Mouse (Mus musculus) forebrain, embryonic 10.5 days (tissue): Measurements from ENCODE around the gene Tubg1. TPM values are rescaled to one million over a fixed set of nuclear protein-coding genes. Genes with fewer than 3 reads are reported as not detected.

Source experiments
- DNase-seq: peaks from one replicate; pipeline ENCODE4 v3.0.0-alpha.2; 2017; ENCODE audit warnings: low spot score; ENCODE audit errors: extremely low spot score
- H3K27ac ChIP-seq: fragments of 300-500 bp; sonication (generic); 2 replicates; pipeline ENCODE4 v1.5.1; 2016; ENCODE audit warnings: mild to moderate bottlenecking
- H3K27me3 ChIP-seq: fragments of 300-500 bp; sonication (generic); 2 replicates; pipeline ENCODE4 v1.6.1; 2016; ENCODE audit warnings: mild to moderate bottlenecking; ENCODE audit not compliant: poor library complexity, severe bottlenecking
- H3K36me3 ChIP-seq: fragments of 300-500 bp; sonication (generic); replicated peaks from 2 replicates; pipeline ENCODE4 v1.6.1; 2016; ENCODE audit warnings: mild to moderate bottlenecking, moderate library complexity
- H3K4me1 ChIP-seq: fragments of 300-500 bp; sonication (generic); 2 replicates; pipeline ENCODE4 v1.6.1; 2016
- H3K4me3 ChIP-seq: fragments of 300-500 bp; sonication (generic); 2 replicates; pipeline ENCODE4 v1.5.1; 2016; ENCODE audit warnings: mild to moderate bottlenecking, moderate library complexity
- H3K9me3 ChIP-seq: fragments of 300-500 bp; sonication (generic); 2 replicates; pipeline ENCODE4 v1.6.1; 2016; ENCODE audit warnings: mild to moderate bottlenecking, moderate library complexity
- WGBS: fragments of 180-500 bp; shearing (Covaris S2); methylation state at CpG from one replicate; pipeline ENCODE4 v1.1.7; 2016; 5-methylcytosine and 5-hydroxymethylcytosine counted together
- polyA plus RNA-seq: library from polyadenylated mRNA; unstranded; fragments of >200 nt; fragmentation: Nextera tagmentation; extraction: Ambion mirVana; gene quantifications from 2 replicates; pipeline ENCODE4 v1.2.1, GENCODE M21; 2016

Tubg1 gene
- polyA plus RNA-seq, 1 experiment from 2014 or later, result 143 TPM

DNA sequence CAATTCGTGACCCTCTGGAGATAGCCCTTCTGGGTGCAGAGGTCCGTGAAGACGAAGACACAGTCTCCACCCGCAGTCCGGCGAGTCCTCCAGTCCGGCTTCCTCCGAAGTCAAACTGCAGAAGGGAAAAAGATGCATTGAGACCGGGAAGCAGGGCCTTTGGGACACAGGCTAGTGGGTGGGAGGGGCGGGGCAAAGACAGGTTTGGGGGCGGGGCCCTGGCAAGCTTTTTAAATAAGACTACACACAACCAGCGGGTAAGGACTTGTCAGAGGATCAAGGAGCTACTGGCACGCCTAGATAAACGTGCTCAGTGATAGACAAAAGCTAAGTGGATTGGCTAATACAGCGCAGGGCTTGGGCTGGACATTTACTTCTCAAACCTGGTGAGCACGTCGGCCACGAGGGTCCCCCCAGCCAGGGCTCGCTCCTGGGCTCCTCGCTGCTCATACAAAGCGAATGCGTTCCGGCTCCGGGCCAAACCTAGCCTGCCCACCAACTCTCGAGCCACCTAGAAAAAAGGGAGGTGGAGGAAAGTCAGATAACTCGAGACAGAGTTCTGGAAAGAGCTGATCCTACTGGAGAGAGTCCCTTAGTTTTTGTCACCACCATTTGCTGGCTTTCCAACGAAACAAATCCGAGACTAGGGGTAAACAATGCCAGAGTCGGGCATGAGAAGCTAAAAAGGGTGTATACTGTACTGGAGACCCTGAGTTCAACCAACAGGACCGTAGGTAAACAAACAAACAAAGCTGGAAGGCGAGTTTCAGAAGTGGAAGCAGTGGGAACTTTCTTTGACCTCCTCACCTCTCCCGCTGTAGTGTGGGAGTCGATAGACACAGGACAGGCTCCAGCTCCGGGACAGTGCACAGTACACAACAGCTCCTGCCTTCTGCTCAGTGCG lies 45.2 kb downstream of the Tubg1 start:
- no peaks in the 10 kb centered on the region for H3K9me3 ChIP-seq
- H3K4me3 ChIP-seq, result peak overlapping the region; percentile 43
- peaks cover 92% of the 10 kb centered on the region for H3K27me3 ChIP-seq
- peaks cover 52% of the 10 kb centered on the region for H3K4me1 ChIP-seq
- DNase-seq, result no peak
- H3K36me3 ChIP-seq, result peaks cover 28% of the 10 kb centered on the region
- 6% methylated on average over 35 of the region's 35 CpGs for WGBS
- H3K27ac ChIP-seq, result no peak overlapping the region

DNA sequence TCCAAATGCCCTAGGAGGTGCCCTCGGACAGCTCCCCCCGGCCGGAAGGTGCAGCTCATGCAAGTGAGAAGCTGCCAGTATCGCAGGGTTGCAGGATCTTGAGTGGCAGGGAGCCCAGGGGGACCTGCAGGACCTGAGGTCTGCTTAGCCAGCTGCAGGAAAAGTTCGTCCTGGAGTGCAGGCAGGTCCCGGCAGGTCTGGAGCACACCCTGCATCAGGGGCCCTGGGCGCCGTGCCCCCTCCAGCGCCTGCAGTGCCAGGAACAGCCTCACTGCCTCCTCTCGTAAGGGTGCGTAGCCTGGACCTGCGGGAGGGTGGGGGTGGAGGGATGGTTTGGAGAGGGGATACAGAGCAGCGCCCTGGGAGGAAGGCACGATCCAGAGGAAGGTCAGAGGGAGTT lies 46.6 kb downstream of the Tubg1 start:
- Histone ChIP-seq H3K9me3 (no peaks in the 10 kb centered on the region), H3K4me3 (no peak overlapping the region), H3K27me3 (peaks cover 99% of the 10 kb centered on the region), H3K4me1 (peaks cover 66% of the 10 kb centered on the region), H3K36me3 (peaks cover 28% of the 10 kb centered on the region), H3K27ac (no peak overlapping the region)
- no peak for DNase-seq
- 34% methylated on average over 14 of the region's 14 CpGs for WGBS

DNA sequence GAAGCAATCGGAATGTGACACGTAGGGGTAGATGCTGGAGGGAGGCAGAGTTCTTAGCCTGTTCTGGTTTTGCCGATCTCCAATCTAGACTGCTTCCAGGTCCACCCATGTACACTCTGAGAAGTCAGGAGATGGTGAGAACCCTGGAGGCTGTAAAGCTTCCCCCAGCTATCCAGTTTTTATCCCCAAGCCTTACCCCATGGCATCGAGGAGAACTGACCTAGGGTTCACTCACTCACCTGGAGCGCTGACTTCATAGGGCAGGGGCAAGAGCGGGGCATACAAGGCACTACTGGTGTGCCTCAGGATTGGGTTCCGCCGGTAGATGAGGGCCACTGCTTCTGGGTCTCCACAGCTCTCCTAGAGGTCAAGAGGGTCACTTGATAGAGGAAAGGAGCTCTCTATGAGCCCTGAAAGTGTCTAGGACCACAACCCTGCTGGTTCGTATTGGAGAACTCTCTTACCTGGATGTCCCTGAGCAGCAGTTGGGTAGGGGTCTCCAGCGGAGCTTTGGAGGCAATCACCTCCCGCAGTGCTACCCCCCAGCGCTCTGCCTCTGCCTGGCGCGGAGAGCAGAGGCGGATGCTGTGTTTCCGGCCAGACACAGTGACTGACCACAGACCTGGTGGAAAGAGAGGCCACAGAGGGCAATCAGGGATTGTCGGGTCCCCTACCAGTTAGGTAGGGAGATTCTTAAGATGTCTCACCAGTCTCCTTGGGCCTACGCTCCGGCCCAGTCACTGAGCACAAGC lies 47.6 kb downstream of the Tubg1 start:
- H3K27ac ChIP-seq, result no peak overlapping the region
- peaks cover 28% of the 10 kb centered on the region for H3K36me3 ChIP-seq
- peaks cover 77% of the 10 kb centered on the region for H3K4me1 ChIP-seq
- no peak overlapping the region for H3K4me3 ChIP-seq
- peaks cover 96% of the 10 kb centered on the region for H3K27me3 ChIP-seq
- DNase-seq, result no peak
- no peaks in the 10 kb centered on the region for H3K9me3 ChIP-seq
- 39% methylated on average over 19 of the region's 19 CpGs for WGBS

DNA sequence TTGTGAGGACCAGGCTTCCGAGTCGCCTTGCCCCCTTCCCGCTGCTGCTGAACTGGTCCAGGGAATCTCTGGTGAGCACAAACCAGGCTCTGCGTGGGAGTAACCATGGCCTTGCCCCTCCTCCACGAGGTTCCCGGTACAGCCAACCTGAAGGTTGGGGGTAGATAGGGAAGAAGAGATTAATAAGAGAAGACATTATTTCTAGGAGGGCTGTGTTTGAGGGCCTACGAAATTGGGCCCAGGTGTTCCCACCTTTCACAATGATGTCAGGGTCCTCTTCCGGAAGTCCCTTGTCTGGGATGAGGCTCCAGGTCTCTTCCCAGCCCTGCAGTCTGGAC lies 48.2 kb downstream of the Tubg1 start:
- H3K27me3 ChIP-seq, result peaks cover 96% of the 10 kb centered on the region
- no peaks in the 10 kb centered on the region for H3K9me3 ChIP-seq
- no peak overlapping the region for H3K4me3 ChIP-seq
- H3K27ac ChIP-seq, result no peak overlapping the region
- H3K4me1 ChIP-seq, result peaks cover 77% of the 10 kb centered on the region
- no peak for DNase-seq
- WGBS, result 38% methylated on average over 8 of the region's 8 CpGs
- peaks cover 28% of the 10 kb centered on the region for H3K36me3 ChIP-seq

DNA sequence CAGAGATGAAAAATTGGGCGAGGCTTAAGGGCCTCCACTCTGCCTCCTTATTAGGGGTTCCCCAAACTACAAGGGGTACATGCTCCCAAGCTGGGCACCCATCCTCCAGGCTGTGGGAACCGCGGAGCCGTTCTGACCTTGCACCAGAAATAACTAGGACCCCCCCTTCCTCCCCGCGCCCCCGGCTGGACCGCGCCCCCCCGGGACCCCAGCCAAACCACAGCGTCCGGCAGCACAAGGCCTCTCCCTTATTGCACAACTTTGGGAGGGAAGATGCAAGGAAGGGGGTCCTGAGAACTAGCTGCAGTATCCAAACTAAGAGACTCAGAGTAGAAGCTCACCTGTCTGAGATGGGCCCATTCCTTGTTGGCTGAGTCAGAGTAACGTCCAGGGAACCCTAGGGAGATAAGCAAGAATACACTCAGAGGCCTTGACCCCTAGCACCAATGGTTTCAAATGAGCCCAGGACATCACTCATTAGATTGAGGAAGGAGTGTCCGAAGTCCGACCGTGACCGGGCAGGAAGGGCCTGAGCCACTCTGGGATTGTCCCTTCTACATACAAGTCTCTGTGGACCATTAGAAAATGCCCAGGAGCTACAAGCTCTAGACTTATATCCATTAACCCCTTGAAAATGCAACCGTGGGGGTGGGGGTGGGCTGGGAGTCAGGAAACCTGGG lies 48.7 kb downstream of the Tubg1 start:
- WGBS, result 62% methylated on average over 18 of the region's 18 CpGs
- Histone ChIP-seq H3K27ac (no peak overlapping the region), H3K9me3 (no peaks in the 10 kb centered on the region), H3K4me1 (peaks cover 77% of the 10 kb centered on the region), H3K27me3 (peaks cover 96% of the 10 kb centered on the region), H3K36me3 (peaks cover 25% of the 10 kb centered on the region), H3K4me3 (no peak overlapping the region)
- DNase-seq, result no peak

DNA sequence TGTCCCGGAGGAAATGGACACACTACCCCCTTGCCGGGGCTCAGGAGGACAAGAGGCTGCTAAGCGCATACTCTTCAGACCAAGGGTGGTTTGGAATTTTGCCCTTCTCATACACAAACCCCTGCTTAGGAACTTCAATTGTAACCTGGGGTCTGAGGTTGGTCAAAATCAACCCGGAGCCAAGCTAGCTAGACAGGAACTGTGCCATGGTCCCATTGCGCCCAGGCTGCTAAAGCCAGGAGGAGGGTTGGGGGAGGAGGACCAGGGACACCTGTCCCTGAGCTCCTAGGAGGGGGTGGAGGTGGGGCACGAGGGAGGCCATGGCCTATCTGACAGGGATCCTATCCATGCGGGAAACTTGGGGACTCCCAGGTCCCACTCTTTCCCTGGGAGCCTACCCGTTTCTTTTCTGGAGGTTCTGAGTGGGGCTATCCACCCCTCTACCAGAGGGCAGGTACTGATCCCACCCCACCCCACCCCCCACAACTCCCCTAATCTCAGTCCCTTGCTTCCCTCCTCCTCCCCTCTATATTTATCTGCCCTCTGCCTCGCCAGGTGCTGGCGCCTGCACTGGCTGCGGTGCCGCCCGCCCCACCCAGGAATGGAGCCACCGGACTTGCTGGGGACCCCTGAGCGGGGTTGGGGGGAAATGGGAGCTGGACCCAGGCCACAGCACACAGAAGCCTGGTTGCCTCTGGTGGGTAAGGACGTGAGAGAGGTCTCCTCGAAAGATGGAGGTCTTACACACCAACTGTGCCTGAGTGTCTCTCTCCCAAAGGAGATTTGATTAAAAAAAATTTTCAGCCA lies 49.8 kb downstream of the Tubg1 start:
- no peak overlapping the region for H3K27ac ChIP-seq
- H3K4me1 ChIP-seq, result peaks cover 77% of the 10 kb centered on the region
- 12% methylated on average over 17 of the region's 17 CpGs for WGBS
- no peaks in the 10 kb centered on the region for H3K9me3 ChIP-seq
- DNase-seq, result no peak
- H3K27me3 ChIP-seq, result peaks cover 96% of the 10 kb centered on the region
- H3K36me3 ChIP-seq, result peaks cover 20% of the 10 kb centered on the region
- H3K4me3 ChIP-seq, result peak overlapping the region; percentile 71

DNA sequence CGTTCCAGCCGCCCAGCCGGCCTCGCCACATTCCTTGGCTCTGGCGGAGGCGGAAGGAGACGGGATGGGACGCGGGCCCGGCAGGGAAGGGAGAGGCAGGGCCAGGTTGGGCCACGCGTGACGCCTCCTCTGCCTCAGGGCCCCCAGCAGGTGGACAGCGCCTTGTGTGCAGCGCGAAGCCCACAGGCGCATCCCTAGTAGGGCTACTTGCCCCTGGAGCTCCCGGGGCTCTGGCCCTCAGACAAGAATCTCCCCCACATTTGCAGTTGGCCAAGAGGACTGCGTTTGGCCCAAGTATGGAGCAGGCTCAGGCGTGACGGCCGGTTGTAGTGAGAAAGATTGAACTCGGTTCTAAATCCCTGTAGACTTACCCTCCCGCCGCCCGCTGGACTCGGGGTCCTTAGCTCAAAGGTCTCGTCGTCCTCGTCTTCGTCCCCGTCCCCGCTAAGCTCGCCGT lies 50.6 kb downstream of the Tubg1 start, which contains the start of gene Cntnap1:
Cntnap1 (plus strand) TSS at position 170 of the 457 bp plus-strand sequence.
- H3K9me3 ChIP-seq, result no peaks in the 10 kb centered on the region
- peaks cover 77% of the 10 kb centered on the region for H3K4me1 ChIP-seq
- peaks cover 20% of the 10 kb centered on the region for H3K36me3 ChIP-seq
- WGBS, result under 1% methylated on average over 35 of the region's 35 CpGs
- H3K27ac ChIP-seq, result peak within 1 kb of the TSS; percentile 82
- DNase-seq, result no peak
- H3K4me3 ChIP-seq, result peak within 1 kb of the TSS; percentile 71
- H3K27me3 ChIP-seq, result peaks cover 96% of the 10 kb centered on the region

DNA sequence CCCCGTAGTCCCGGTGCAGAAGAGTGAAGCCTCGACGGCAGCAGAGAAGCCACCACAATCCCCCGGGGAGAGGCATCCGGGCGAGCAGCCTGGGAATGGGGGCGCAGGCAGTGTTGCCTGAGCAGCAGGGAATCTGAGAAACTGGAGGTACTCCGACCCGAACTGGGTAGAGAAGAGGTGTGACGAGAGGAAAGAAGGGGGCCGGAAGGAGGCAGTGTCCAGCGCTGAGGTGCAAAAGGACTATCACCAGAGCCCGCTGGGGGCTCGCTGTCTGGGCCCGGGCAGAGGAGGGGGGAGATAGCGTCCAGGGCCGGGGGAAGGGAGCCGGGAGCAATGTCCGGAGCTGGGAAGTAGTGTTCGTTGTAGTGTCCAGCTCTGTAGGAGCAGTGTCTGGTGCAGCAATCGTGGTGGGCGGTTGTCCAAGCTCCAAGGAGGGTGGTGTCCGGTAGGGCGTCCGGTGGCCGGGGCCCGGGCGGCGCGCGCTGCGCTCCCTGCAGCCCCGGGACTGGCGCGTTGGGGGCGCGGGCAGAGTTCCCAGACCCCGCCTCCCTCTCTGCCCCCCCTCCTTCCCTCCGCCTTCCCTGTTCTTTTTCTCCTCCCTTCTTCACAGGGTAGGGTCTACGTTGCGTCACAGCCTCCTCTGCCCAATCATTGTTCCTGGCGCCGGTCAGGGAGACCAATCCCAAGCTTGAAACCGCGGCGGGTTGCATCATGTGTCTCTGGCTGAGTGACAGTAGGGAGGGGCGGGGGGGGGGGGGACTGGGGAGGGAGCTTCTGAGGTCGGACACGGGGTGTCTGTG lies 51.3 kb downstream of the Tubg1 start, which contains the start of gene Plekhh3:
Plekhh3 (minus strand) TSS at position 541 of the 800 bp plus-strand sequence.
- WGBS, result under 1% methylated on average over 50 of the region's 50 CpGs
- H3K27ac ChIP-seq, result peak within 1 kb of the TSS; percentile 82
- H3K4me1 ChIP-seq, result peaks cover 81% of the 10 kb centered on the region
- peaks cover 19% of the 10 kb centered on the region for H3K36me3 ChIP-seq
- H3K4me3 ChIP-seq, result peak within 1 kb of the TSS; percentile 71
- H3K27me3 ChIP-seq, result peaks cover 96% of the 10 kb centered on the region
- DNase-seq, result peak; percentile 98
- H3K9me3 ChIP-seq, result no peaks in the 10 kb centered on the region

DNA sequence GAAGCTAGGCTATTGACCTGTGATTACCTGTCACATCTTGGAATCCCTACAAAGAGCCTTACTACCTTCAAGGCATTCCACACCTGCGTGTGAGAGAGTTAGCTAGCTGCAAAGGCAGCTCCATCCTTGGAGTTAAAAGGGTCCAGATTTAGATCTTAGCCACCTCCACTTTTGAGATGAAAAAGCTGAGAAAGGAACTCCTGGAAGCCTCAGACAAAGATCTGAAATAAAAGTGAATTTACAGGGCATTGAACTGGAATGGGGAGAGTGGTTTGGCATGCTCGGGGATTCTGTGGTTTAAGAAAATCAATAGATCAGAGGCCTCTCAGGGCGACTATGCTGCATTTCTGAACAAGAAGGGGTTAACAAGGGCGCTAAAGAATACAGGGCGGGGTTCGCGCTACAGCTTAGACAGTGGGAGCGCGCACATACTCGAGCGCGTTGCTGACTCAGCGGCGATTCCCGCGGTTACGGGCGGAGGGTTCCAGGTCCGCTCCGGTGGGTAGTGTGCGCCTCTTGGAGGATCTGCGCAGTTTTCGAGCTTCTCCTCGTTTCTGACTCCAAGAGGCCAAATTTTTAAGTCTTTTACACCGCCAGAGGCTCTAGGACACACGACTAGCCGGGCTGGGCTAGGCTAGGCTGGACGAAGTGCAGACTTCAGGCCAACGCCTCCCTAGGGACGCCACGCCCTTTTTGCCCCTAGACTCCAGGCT lies 52.1 kb downstream of the Tubg1 start:
- WGBS, result under 1% methylated on average over 31 of the region's 31 CpGs
- Histone ChIP-seq H3K27me3 (peaks cover 96% of the 10 kb centered on the region), H3K4me1 (peaks cover 87% of the 10 kb centered on the region), H3K36me3 (peaks cover 13% of the 10 kb centered on the region), H3K27ac (peak overlapping the region; percentile 79), H3K4me3 (peak overlapping the region; percentile 71), H3K9me3 (no peaks in the 10 kb centered on the region)
- DNase-seq, result peak; percentile 78

DNA sequence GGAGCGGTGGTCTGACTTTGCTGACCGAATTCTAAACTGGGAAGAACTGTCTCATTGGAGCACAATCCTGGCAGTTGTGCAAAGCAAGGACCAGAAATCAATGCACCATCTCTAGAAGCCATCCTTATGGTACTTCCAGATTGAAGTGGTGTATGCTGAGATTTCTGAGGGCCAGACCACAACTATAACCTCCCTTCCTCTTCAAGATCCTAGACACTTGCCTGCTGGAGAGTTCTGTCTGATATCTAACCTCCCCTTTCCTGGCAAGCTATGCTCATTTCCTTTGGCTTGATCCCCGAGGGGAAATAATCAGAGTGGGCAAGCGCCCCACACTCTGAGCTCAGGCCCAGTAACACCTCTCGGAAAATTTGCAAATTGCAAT lies 52.7 kb downstream of the Tubg1 start:
- peak overlapping the region; percentile 79 for H3K27ac ChIP-seq
- H3K9me3 ChIP-seq, result no peaks in the 10 kb centered on the region
- H3K36me3 ChIP-seq, result peaks cover 7% of the 10 kb centered on the region
- 14% methylated on average over 5 of the region's 5 CpGs for WGBS
- peak overlapping the region; percentile 71 for H3K4me3 ChIP-seq
- no peak for DNase-seq
- peaks cover 92% of the 10 kb centered on the region for H3K4me1 ChIP-seq
- peaks cover 96% of the 10 kb centered on the region for H3K27me3 ChIP-seq

DNA sequence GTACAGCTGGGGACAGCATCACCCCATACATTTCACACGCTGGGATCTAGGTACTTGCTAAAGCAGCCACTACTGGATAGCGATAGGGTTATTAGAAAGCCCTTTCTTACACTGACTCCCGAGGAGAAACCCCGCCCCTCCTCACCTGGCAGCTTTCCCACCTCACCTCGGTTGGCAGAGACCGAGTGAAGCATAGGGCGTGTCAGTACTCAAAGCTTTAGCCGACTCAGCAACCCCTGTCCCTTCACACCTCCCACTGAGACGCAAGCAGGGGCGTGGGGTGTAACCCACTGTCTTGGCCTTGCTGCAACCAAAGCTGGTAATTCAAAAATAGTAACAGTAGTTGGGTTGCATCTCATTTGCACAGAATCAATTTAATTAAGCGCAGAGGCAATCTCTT lies 53.4 kb downstream of the Tubg1 start:
- DNase-seq, result no peak
- H3K27ac ChIP-seq, result no peak overlapping the region
- H3K4me1 ChIP-seq, result peaks cover 94% of the 10 kb centered on the region
- peaks cover 96% of the 10 kb centered on the region for H3K27me3 ChIP-seq
- 0 out of 2 replicates have a peak overlapping the region, but pooled peaks have one; percentile 13 for H3K4me3 ChIP-seq
- H3K36me3 ChIP-seq, result peaks cover under 1% of the 10 kb centered on the region; the same call in 1 of the 2 replicates
- WGBS, result 4% methylated on average over 11 of the region's 11 CpGs
- H3K9me3 ChIP-seq, result no peaks in the 10 kb centered on the region
